Mouse (Mus musculus) induced T-regulatory cell, adult 2 months (primary cell): ENCODE data around the gene Zfyve16.

Experiments
- DNase-seq: peaks from one replicate; pipeline ENCODE4 v3.0.0-alpha.2; 2012; ENCODE audit warnings: low read depth

Zfyve16 gene

GRCm38 (mm10) chr13:92530721-92531211 is at the start of gene Zfyve16:
Gene Zfyve16, minus strand, starts transcription at chr13:92530868.
- DNase-seq: peak; percentile 95

- DNase-seq: no peak
Measured at GRCm38 (mm10) chr13:92578210-92578609, 47.5 kb upstream of the Zfyve16 start.

GRCm38 (mm10) chr13:92576688-92577087 is 46.0 kb upstream of the Zfyve16 start:
- no peak for DNase-seq

- DNase-seq: no peak
Measured at GRCm38 (mm10) chr13:92576072-92576471, 45.4 kb upstream of the Zfyve16 start, which contains the start of gene Spz1. Gene Spz1, minus strand, starts transcription at chr13:92576172.

GRCm38 (mm10) chr13:92559429-92559828 is 28.8 kb upstream of the Zfyve16 start:
- no peak for DNase-seq

GRCm38 (mm10) chr13:92557229-92557628 is 26.6 kb upstream of the Zfyve16 start:
- no peak for DNase-seq

GRCm38 (mm10) chr13:92556458-92557126 is 25.9 kb upstream of the Zfyve16 start:
- DNase-seq: no peak

GRCm38 (mm10) chr13:92547093-92547492 is 16.4 kb upstream of the Zfyve16 start:
- DNase-seq: no peak

GRCm38 (mm10) chr13:92540997-92541396 is 10.3 kb upstream of the Zfyve16 start:
- DNase-seq: no peak

GRCm38 (mm10) chr13:92539126-92539525 is 8.5 kb upstream of the Zfyve16 start:
- DNase-seq: no peak

- no peak for DNase-seq
Measured at GRCm38 (mm10) chr13:92533801-92534200, 3.1 kb upstream of the Zfyve16 start.

- peak; percentile 15 for DNase-seq
Measured at GRCm38 (mm10) chr13:92532216-92532615, 1.5 kb upstream of the Zfyve16 start.

- DNase-seq: no peak
Measured at GRCm38 (mm10) chr13:92531237-92531636, 569 bp upstream of the Zfyve16 start.

- no peak for DNase-seq
Measured at GRCm38 (mm10) chr13:92529828-92530720, 594 bp downstream of the Zfyve16 start.

- DNase-seq: peak; percentile 28
Measured at GRCm38 (mm10) chr13:92523178-92523813, 7.4 kb downstream of the Zfyve16 start.

- no peak for DNase-seq
Measured at GRCm38 (mm10) chr13:92504871-92505270, 25.8 kb downstream of the Zfyve16 start.

- no peak for DNase-seq
Measured at GRCm38 (mm10) chr13:92491923-92492322, 38.7 kb downstream of the Zfyve16 start.

- no peak for DNase-seq
Measured at GRCm38 (mm10) chr13:92490817-92491216, 39.9 kb downstream of the Zfyve16 start.

- peak; percentile 97 for DNase-seq
Measured at GRCm38 (mm10) chr13:92483852-92484463, 46.7 kb downstream of the Zfyve16 start, which contains the start of gene Fam151b. Gene Fam151b, minus strand, starts transcription at chr13:92484015.

- no peak for DNase-seq
Measured at GRCm38 (mm10) chr13:92483348-92483747, 47.3 kb downstream of the Zfyve16 start.

GRCm38 (mm10) chr13:92470151-92470550 is 60.5 kb downstream of the Zfyve16 start:
- DNase-seq: no peak

- no peak for DNase-seq
Measured at GRCm38 (mm10) chr13:92469381-92469780, 61.3 kb downstream of the Zfyve16 start.
